Mouse (Mus musculus): ENCODE data around the gene Gsto2.

GRCm38 (mm10) chr19:47888037-47888436 lies 22.7 kb downstream of the Gsto2 start:
- TF ChIP-seq CTCF (IDR thresholded peaks at IDR 0.05; ENCODE audit: extremely low read depth, insufficient read depth, insufficient read length, insufficient replicate concordance) = no peak
- no peak; the same call in 1 of the 2 replicates for TF ChIP-seq POLR2A (IDR thresholded peaks at IDR 0.05; ENCODE audit: low read depth, low read length)
